Mouse (Mus musculus) layer of hippocampus, adult 18-20 months (tissue): Measurements from ENCODE around the gene Brat1. TPM values are rescaled to one million over a fixed set of nuclear protein-coding genes. Genes with fewer than 3 reads are reported as not detected.

ENCODE experiments used
- DNase-seq, 2 experiments: peaks; one replicate each; pipeline ENCODE4 v3.0.0; 2022; ENCODE audit warnings: low spot score in 2 of 2
- total RNA-seq, 2 experiments: library from RNA; stranded (reverse); gene quantifications; 2 replicates each; pipeline ENCODE4 v1.2.3; 2021

Gene Brat1
- total RNA-seq, 2 experiments from 2014 or later = 17.7 to 18.5 TPM

- DNase-seq = no peak
These were observed 3.1 kb upstream of the Brat1 start for GRCm38 (mm10) chr5:140701661-140702060.

- DNase-seq = peak; percentile 91 to 96
These were observed 2.7 kb upstream of the Brat1 start, which contains the start of gene Iqce for GRCm38 (mm10) chr5:140702103-140702513. TSS of gene Iqce (minus strand) at chr5:140702378.

DNA sequence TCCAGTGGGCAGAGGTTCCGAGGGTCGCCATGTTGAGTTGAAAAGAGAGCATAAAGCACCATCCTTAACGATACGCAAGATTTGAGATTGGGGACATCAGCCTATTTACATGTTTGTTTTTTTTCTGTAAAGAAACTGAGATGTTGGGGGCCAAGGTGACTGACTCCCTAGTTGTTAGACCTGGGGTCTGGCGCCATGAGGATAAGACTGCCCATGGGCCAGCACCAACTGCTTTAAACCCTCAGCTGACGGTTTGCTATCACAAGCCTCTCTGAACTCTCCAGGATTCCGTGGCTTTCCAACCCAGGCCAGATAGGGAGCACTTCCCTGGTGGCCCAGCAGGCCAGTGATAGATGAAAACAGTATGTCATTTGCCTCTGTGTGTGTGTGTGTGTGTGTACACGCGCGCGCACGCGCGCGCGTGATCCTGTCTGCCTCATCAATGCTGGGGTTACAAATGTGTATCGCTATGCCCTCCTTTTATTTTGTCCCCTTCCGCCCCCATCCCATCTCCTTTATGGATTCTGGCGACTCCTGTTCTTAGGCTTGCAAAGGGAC, 2.1 kb upstream of the Brat1 start:
- no peak for DNase-seq

DNA sequence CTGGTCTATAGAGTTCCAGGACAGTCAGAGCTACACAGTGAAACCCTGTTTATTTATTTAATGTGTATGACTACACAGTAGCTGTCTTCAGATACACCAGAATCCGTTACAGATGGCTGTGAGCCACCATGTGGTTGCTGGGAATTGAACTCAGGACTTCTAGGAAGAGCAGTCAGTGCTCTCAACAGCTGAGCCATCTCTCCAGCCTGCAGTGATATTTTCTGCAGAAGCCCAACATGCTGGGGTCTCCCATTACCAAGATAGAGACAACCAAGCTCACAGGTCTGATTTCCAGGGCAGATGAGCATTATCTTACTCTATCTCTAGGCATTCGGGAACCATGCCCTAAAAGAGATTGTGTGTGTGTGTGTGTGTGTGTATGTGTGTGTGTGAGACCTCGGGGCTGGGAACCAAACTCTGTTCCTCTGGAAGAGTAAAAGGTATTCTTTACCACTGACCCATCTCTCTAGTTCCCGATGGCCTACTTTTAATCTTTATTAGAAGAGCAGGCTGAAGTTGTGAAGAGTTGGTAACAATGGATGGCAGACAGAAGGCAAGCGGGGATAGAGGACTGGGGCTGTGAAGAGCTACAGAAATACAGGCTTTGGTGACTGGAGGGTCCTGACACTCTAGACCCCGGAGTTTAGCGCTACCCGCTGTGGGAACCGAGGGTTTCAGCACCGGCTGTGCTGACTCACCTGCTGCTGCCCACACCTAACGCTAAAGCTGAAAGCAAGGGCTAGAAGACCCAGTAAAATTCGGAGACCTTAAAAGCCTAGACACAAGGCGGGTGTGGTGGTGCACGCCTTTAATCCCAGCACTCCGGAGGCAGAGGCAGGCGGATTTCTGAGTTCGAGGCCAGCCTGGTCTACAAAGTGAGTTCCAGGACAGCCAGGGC, 1.1 kb upstream of the Brat1 start:
- no peak for DNase-seq

GRCm38 (mm10) chr5:140705501-140706171, 825 bp downstream of the Brat1 start:
- DNase-seq = no peak

- DNase-seq = no peak
These were observed 5.5 kb downstream of the Brat1 start for GRCm38 (mm10) chr5:140710315-140710714.

- DNase-seq = no peak
These were observed 6.2 kb downstream of the Brat1 start for GRCm38 (mm10) chr5:140711040-140711439.

DNA sequence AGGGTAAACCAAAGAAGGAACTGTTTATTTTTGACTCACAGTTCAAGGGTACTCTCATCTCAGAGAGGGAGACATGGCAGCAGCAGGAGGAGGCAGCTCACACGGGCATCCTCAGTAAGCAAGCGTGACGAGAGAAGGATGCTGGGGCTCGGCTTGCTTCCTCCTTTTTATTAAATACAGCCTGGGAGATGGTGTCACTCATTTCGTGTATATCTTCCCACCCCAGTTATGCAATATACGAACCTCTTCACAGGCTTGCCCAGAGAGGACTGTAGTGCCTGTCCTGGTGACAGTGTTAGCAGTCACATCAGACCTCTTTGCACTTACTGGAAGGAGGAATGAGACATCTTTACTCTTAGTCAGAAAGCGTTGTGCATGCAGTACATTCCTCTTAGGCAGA, 16.0 kb downstream of the Brat1 start:
- no peak for DNase-seq

DNA sequence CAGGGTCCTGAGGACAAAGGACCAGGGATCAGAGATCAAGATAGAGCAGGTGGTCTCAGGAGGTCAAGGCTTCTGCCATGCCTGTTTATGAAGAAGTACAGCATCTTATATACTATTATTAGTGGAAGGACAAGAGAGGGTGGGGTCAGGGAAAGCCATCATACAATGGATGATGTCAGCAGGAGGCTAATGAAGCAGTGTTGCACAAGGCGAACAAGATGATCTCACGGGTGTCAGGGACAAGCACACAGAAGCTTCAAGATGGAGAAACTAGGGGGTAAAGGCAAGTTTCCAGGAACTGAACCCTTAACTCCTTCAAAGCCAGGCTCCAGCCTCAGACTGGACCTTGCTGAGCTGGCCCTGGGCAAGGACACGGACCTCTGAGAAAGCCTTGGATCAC, 17.3 kb downstream of the Brat1 start:
- DNase-seq = no peak

GRCm38 (mm10) chr5:140723822-140724221, 19.0 kb downstream of the Brat1 start, which contains the start of gene Amz1:
TSS of gene Amz1 (plus strand) at chr5:140724127.
- DNase-seq = peak; percentile 69 to 71

DNA sequence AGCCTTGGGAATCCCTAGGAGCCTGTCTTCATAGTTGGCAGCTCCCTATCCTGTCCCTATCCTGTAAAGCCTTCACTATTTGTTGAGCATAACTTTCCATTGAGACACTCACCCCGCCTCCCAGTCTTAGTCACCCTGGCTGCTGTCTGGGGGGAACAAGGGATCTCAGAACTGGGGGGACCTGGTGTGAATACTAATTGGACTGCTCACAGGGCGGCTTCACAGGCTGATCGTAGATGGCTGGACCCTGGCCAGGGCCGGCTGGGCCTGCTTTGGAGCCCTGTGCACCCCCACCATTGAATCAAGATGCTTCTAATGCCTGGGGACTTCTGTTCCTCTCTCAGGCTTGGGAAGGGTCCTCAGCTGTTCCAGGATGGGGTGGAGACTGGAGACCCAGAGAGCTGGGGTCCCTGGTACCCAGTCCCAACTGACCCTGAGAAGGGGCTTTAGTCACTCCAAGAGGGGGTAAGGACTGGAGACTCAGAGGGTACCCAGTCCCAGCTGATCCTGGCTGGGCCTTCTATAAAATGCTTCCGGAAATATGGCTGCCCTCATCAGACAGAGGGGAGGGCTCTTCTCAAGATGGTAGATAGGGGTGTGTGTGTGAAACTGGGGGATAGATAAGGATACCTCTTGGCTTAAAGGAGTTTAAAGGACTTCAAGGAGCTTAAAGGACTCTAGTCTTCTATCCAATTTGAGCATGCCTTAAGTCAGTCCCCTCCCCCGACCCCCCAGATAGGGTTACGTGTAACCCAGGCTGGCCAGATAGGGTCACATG, 21.4 kb downstream of the Brat1 start:
- DNase-seq = peak in 1 of 2 experiments; percentile 65

GRCm38 (mm10) chr5:140726946-140727740, 22.3 kb downstream of the Brat1 start:
- DNase-seq = no peak

DNA sequence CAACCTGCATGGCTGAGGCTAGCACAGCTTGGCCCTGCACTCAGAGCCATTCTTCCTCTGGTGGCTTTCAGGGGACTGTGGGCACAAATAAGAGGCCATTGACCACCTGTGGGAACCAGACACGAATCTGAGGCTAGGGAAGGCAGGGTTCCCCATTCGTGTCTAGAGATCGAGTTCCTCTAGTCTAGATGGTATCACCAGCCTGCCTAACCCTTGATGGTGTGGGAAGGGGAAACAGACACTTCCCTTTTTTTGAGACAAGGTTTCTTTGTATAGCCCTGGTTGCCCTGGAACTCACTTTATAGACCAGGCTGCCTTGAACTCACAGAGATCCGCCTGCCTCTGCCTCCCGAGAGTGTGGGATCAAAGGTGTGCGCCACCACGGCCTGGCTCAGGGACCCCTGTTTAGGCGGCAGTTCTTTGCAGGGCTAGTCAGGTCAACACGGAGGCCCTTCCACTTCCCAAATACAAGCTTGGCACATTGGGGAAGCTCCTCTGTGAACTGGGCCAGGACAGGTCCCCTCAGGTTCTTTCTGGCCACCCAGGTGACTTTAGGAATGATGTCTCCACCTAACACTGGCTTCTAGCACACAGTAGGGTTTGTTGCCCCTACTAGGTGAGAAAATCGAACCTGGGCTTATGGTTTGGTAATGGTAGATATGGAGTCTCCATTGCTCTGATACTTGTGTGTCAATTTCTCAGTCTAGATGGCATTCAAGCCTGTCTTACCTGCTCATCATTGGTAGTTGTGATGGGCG, 26.4 kb downstream of the Brat1 start:
- no peak for DNase-seq

DNA sequence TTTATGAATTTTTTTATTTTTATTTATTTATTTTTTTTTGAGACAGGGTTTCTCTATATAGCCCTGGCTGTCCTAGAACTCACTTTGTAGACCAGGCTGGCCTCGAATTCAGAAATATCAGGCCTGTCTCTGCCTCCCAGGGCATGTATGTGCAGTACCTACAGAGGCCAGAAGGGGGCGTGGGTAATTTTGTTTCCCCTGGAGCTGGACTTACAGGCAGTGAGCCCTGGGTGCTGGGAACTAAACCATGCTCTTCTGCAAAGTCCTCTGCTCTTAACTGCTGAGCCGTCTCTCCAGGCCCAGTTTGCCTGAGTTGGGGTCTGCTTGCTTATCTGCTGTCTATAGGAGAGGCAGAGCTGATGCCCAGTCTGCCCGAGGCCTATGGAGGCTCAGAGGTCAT, 27.4 kb downstream of the Brat1 start:
- DNase-seq = no peak

DNA sequence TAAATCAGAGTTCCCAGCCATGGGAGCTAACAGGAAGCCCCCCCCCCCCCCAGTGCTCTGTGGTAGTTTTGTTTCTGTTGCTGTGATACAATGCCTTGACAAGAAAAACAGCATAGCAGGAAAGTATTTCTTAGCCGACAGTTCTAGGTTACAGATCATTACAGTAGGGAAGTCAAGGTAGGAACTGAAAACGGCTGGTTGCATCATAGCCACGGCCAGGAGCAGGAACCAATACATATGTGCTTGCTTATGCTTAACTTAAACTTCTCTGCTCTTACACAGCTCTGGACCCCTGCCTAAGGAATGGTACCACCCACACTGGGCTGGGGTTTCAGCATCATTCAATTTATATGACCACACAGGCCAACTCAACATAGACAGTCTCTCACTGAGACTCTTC, 28.5 kb downstream of the Brat1 start:
- no peak for DNase-seq

GRCm38 (mm10) chr5:140735297-140735696, 30.5 kb downstream of the Brat1 start:
- DNase-seq = no peak

GRCm38 (mm10) chr5:140736166-140736565, 31.4 kb downstream of the Brat1 start:
- DNase-seq = no peak

- no peak for DNase-seq
These were observed 35.0 kb downstream of the Brat1 start for GRCm38 (mm10) chr5:140739813-140740212.

- no peak for DNase-seq
These were observed 36.2 kb downstream of the Brat1 start for GRCm38 (mm10) chr5:140741040-140741439.

GRCm38 (mm10) chr5:140741877-140742276, 37.1 kb downstream of the Brat1 start:
- DNase-seq = peak in 1 of 2 experiments; percentile 42
